ENCODE assay signal across 10 mouse cellular contexts in genomic region chr1:34074245-34075187, GRCm38 (mm10).
DNase-seq lines count a peak whose midpoint lies in the region; ATAC-seq and TF ChIP-seq lines count a peak whose summit lies in the region.
"Had no signal": no experiment of that assay in that cellular context is flagged by ENCODE, and none has a peak within 500 bp of the region (broad histone marks: within the 10 kb centered on the region; RNA-seq: fewer than 3 reads in every experiment).

No protein-coding gene starts in this region.

- intact Hi-C loops in heart, postnatal 10 days (cut with DNase I), result no loop called here

- H3K27me3 ChIP-seq in heart, embryonic 11.5 days (ENCODE audit: control insufficient read depth, insufficient read depth, low read length), result no peaks in the 10 kb centered on the region
- H3K27me3 ChIP-seq in CH12.LX (replicated peaks), result no peaks in the 10 kb centered on the region
- no peaks in the 10 kb centered on the region for H3K27me3 ChIP-seq in embryonic facial prominence, embryonic 10.5 days (replicated peaks; ENCODE audit: low read depth, poor library complexity, severe bottlenecking)
- H3K27me3 ChIP-seq: liver, embryonic 13.5 days had no signal

- ATAC-seq in heart, embryonic 11.5 days (replicated peaks; ENCODE audit: insufficient number of reproducible peaks, low FRiP score, low TSS enrichment), result no peak

- 0 out of 2 replicates have a peak overlapping the region, but pooled peaks have one; percentile 10 for H3K9ac ChIP-seq in heart, embryonic 11.5 days (ENCODE audit: low read depth, low read length)
- no peak overlapping the region for H3K9ac ChIP-seq in CH12.LX (ENCODE audit: insufficient read depth, low read depth)
- H3K9ac ChIP-seq: liver, embryonic 13.5 days had no signal

- no peak for TF ChIP-seq EP300 in CH12.LX (IDR thresholded peaks at IDR 0.05; ENCODE audit: low read length)

- dilution Hi-C loops in CH12.LX (cut with MboI; ENCODE audit: extremely low pct_ligation_motif_present, extremely low pct_unique_long_range_greater_than_20kb, low sequenced_read_pairs), result no loop called here

- no peaks in the 10 kb centered on the region for H3K79me2 ChIP-seq in CH12.LX (replicated peaks; ENCODE audit: control insufficient read depth, extremely low read depth, insufficient read depth, poor library complexity, severe bottlenecking)

- 33% methylated on average over 15 of the region's 15 CpGs for WGBS in heart, embryonic 11.5 days (ENCODE audit: insufficient replicate concordance)
- WGBS in embryonic facial prominence, embryonic 10.5 days, result 21% methylated on average over 15 of the region's 15 CpGs

- no peak for TF ChIP-seq RAD21 in CH12.LX (IDR thresholded peaks at IDR 0.05; ENCODE audit: low read depth, low read length)

- no peak overlapping the region for H3K4me3 ChIP-seq in heart, embryonic 11.5 days (ENCODE audit: low read depth, low read length)
- H3K4me3 ChIP-seq in CH12.LX (replicated peaks in 1 of 3; ENCODE audit: low read depth in 2 of 3, low read length in 2 of 3, poor library complexity in 1 of 3), result no peak overlapping the region
- peak overlapping the region; percentile 5; the same call in 1 of the 2 replicates for H3K4me3 ChIP-seq in embryonic facial prominence, embryonic 10.5 days
- H3K4me3 ChIP-seq: liver, embryonic 13.5 days had no signal

- DNase-seq in heart, postnatal 10 days, result no peak
- DNase-seq in CH12.LX (ENCODE audit: extremely low read depth), result no peak
- DNase-seq in embryonic facial prominence, embryonic 10.5 days (ENCODE audit: low spot score), result peak; percentile 25
- DNase-seq in mesoderm, embryonic 11.5 days (ENCODE audit: low read depth, low spot score), result peak; percentile 45
- DNase-seq in adrenal gland, adult 2 months, result no peak
- no peak for DNase-seq in thymus, adult 18-20 months
- DNase-seq in adrenal gland, adult 18-20 months (ENCODE audit: low spot score in 2 of 2), result no peak
- DNase-seq: gastrocnemius, postnatal 36 days; liver, embryonic 13.5 days had no signal

- peak overlapping the region; percentile 34 for H3K4me2 ChIP-seq in heart, embryonic 11.5 days
- peak overlapping the region; percentile 4 for H3K4me2 ChIP-seq in CH12.LX (ENCODE audit: insufficient read depth, low read depth, poor library complexity, severe bottlenecking)
- H3K4me2 ChIP-seq: liver, embryonic 13.5 days had no signal

- H3K36me3 ChIP-seq in heart, embryonic 11.5 days (ENCODE audit: control insufficient read depth, insufficient read depth, low read length), result no peaks in the 10 kb centered on the region
- H3K36me3 ChIP-seq in CH12.LX (replicated peaks in 1 of 2; ENCODE audit: control insufficient read depth in 1 of 2, insufficient read depth in 1 of 2, low read length in 1 of 2), result peaks cover 0 to 2% of the 10 kb centered on the region in 2 experiments
- no peaks in the 10 kb centered on the region for H3K36me3 ChIP-seq in embryonic facial prominence, embryonic 10.5 days (replicated peaks)
- H3K36me3 ChIP-seq: liver, embryonic 13.5 days had no signal

- peak overlapping the region; percentile 71 for H3K27ac ChIP-seq in heart, embryonic 11.5 days (ENCODE audit: low read depth, low read length)
- H3K27ac ChIP-seq in CH12.LX (ENCODE audit: insufficient read depth, low read depth), result no peak overlapping the region
- H3K27ac ChIP-seq in embryonic facial prominence, embryonic 10.5 days (replicated peaks), result peak overlapping the region; percentile 61
- H3K27ac ChIP-seq: liver, embryonic 13.5 days had no signal

- peaks cover 52% of the 10 kb centered on the region for H3K4me1 ChIP-seq in heart, embryonic 11.5 days (ENCODE audit: control insufficient read depth, insufficient read depth, low read length)
- H3K4me1 ChIP-seq in CH12.LX (ENCODE audit: control insufficient read depth in 1 of 2, insufficient read depth in 2 of 2), result peaks cover 11 to 59% of the 10 kb centered on the region in 2 experiments
- peaks cover 47% of the 10 kb centered on the region for H3K4me1 ChIP-seq in embryonic facial prominence, embryonic 10.5 days

- no peak for TF ChIP-seq POLR2A in CH12.LX (IDR thresholded peaks at IDR 0.05; ENCODE audit: low read depth, low read length)

- TF ChIP-seq CTCF in CH12.LX (conservative IDR thresholded peaks at IDR 0.05 in 1 of 2, IDR thresholded peaks at IDR 0.05 in 1 of 2; ENCODE audit: low read depth in 2 of 2, low read length in 2 of 2), result no peak

- H3K9me3 ChIP-seq in heart, embryonic 11.5 days (replicated peaks; ENCODE audit: control insufficient read depth, low read length), result no peaks in the 10 kb centered on the region
- no peaks in the 10 kb centered on the region for H3K9me3 ChIP-seq in CH12.LX (replicated peaks; ENCODE audit: low read length)
- no peaks in the 10 kb centered on the region for H3K9me3 ChIP-seq in embryonic facial prominence, embryonic 10.5 days
- H3K9me3 ChIP-seq: liver, embryonic 13.5 days had no signal

- in situ Hi-C loops in CH12.LX (cut with MboI; ENCODE audit: low pct_ligation_motif_present, low pct_unique_long_range_greater_than_20kb, low sequenced_read_pairs), result no loop called here

TF ChIP-seq in CH12.LX, 34 proteins besides CTCF, POLR2A, EP300 and RAD21:
- no peak for TF ChIP-seq USF1 (IDR thresholded peaks at IDR 0.05; ENCODE audit: low read depth, low read length)
- TF ChIP-seq MAX (IDR thresholded peaks at IDR 0.05; ENCODE audit: low read length), result no peak
- TF ChIP-seq ZNF384 (IDR thresholded peaks at IDR 0.05; ENCODE audit: low read depth, low read length), result no peak
- TF ChIP-seq TBP (conservative IDR thresholded peaks at IDR 0.05; ENCODE audit: low read depth, low read length), result no peak
- TF ChIP-seq RCOR1 (conservative IDR thresholded peaks at IDR 0.05; ENCODE audit: low read depth, low read length), result no peak
- TF ChIP-seq KAT2A (IDR thresholded peaks at IDR 0.05; ENCODE audit: insufficient replicate concordance, low read length), result no peak
- TF ChIP-seq CHD1 (IDR thresholded peaks at IDR 0.05; ENCODE audit: low read depth, low read length), result no peak
- no peak for TF ChIP-seq UBTF (IDR thresholded peaks at IDR 0.05; ENCODE audit: low read depth, low read length)
- TF ChIP-seq MEF2A (IDR thresholded peaks at IDR 0.05; ENCODE audit: borderline replicate concordance, low read depth, low read length), result no peak
- TF ChIP-seq SIN3A (IDR thresholded peaks at IDR 0.05; ENCODE audit: low read length), result no peak
- no peak for TF ChIP-seq ELF1 (IDR thresholded peaks at IDR 0.05; ENCODE audit: low read depth, low read length)
- no peak for TF ChIP-seq GABPA (IDR thresholded peaks at IDR 0.05; ENCODE audit: insufficient replicate concordance, low read depth, low read length)
- TF ChIP-seq POLR2AphosphoS2 (IDR thresholded peaks at IDR 0.05; ENCODE audit: low read depth, low read length), result no peak
- TF ChIP-seq MAZ (IDR thresholded peaks at IDR 0.05; ENCODE audit: low read depth, low read length), result no peak
- TF ChIP-seq NRF1 (IDR thresholded peaks at IDR 0.05; ENCODE audit: low read depth, low read length), result no peak
- no peak for TF ChIP-seq TCF12 (IDR thresholded peaks at IDR 0.05; ENCODE audit: low read depth, low read length)
- no peak for TF ChIP-seq ETS1 (conservative IDR thresholded peaks at IDR 0.05; ENCODE audit: low read depth, low read length)
- no peak for TF ChIP-seq ZKSCAN1 (IDR thresholded peaks at IDR 0.05; ENCODE audit: borderline replicate concordance, low read depth, low read length)
TF ChIP-seq in CH12.LX: peak in this region for 0.

Comparison
In these comparisons a context has a peak if more than half of its experiments do, and no peak if none do; other contexts are left out.
1. DNase-seq: peak in embryonic facial prominence, embryonic 10.5 days (single experiment) and mesoderm, embryonic 11.5 days (single experiment); none in heart, postnatal 10 days (0 of 2), CH12.LX (single experiment), adrenal gland, adult 2 months (single experiment), thymus, adult 18-20 months (0 of 2) and adrenal gland, adult 18-20 months (0 of 2).